Mouse (Mus musculus) heart, embryonic 14.5 days (tissue): ENCODE measurements around the gene Efcab11. TPM values are rescaled to one million over a fixed set of nuclear protein-coding genes. Genes with fewer than 3 reads are reported as not detected.

ENCODE experiments used
- ATAC-seq: fragments of 200-750 bp; cut with Nextera tagmentation; 2 replicates; pipeline ENCODE4 v1.8.0; 2017; ENCODE audit warnings: low read depth, moderate TSS enrichment; ENCODE audit not compliant: insufficient number of reproducible peaks, insufficient read depth, low FRiP score
- H3K27ac ChIP-seq, 2 experiments: fragments of 200-500 bp in 1 of 2; fragments of 300-500 bp in 1 of 2; sonication (generic) in 1 of 2; replicated peaks in 1 of 2; 2 replicates each; pipeline ENCODE4 v1.5.1; 2012 to 2014; ENCODE audit warnings: low read depth in 2 of 2, low read length in 2 of 2, control low read depth in 1 of 2, mild to moderate bottlenecking in 1 of 2, mixed read lengths in 1 of 2; ENCODE audit not compliant: control insufficient read depth in 1 of 2, insufficient read depth in 1 of 2
- H3K27me3 ChIP-seq: fragments of 300-500 bp; sonication (generic); 2 replicates; pipeline ENCODE4 v1.6.1; 2014; ENCODE audit warnings: mild to moderate bottlenecking, low read length, control low read depth; ENCODE audit not compliant: control insufficient read depth, insufficient read depth
- H3K36me3 ChIP-seq: fragments of 300-500 bp; sonication (generic); 2 replicates; pipeline ENCODE4 v1.6.1; 2014; ENCODE audit warnings: mild to moderate bottlenecking, control low read depth, low read length, mixed read lengths; ENCODE audit not compliant: control insufficient read depth, insufficient read depth
- H3K4me1 ChIP-seq, 2 experiments: fragments of 200-500 bp in 1 of 2; fragments of 300-500 bp in 1 of 2; sonication (generic) in 1 of 2; 2 replicates each; pipeline ENCODE4 v1.6.1; 2012 to 2014; ENCODE audit warnings: low read length in 2 of 2, control low read depth in 1 of 2, mixed read lengths in 1 of 2; ENCODE audit not compliant: control insufficient read depth in 2 of 2, insufficient read depth in 2 of 2
- H3K4me2 ChIP-seq: fragments of 300-500 bp; sonication (generic); 2 replicates; pipeline ENCODE4 v1.6.1; 2014; ENCODE audit warnings: mild to moderate bottlenecking, low read length
- H3K4me3 ChIP-seq, 2 experiments: fragments of 200-500 bp in 1 of 2; fragments of 300-500 bp in 1 of 2; sonication (generic) in 1 of 2; 2 replicates each; pipeline ENCODE4 v1.5.1; 2012 to 2014; ENCODE audit warnings: low read length in 2 of 2, mild to moderate bottlenecking in 2 of 2, control low read depth in 1 of 2, low read depth in 1 of 2, moderate library complexity in 1 of 2; ENCODE audit not compliant: control insufficient read depth in 1 of 2, insufficient read depth in 1 of 2
- H3K9ac ChIP-seq: fragments of 300-500 bp; sonication (generic); 2 replicates; pipeline ENCODE4 v1.6.1; 2014; ENCODE audit warnings: mild to moderate bottlenecking, low read length
- H3K9me3 ChIP-seq: fragments of 300-500 bp; sonication (generic); 2 replicates; pipeline ENCODE4 v1.6.1; 2016; ENCODE audit warnings: low read length, control low read depth; ENCODE audit not compliant: control insufficient read depth
- WGBS: fragments of 180-500 bp; shearing (Covaris S2); extraction: QIAGEN DNeasy Blood & Tissue Kit; methylation state at CpG from one replicate; pipeline ENCODE4 v1.1.7; 2014; 5-methylcytosine and 5-hydroxymethylcytosine counted together
- polyA plus RNA-seq: library from polyadenylated mRNA; unstranded; fragments of >200 nt; fragmentation: Nextera tagmentation; extraction: Ambion mirVana; gene quantifications from 2 replicates; pipeline ENCODE4 v1.2.1, GENCODE M21; 2014

Gene Efcab11
- polyA plus RNA-seq, 1 experiment from 2014 or later: 11.0 TPM

- no peak overlapping the region for H3K4me2 ChIP-seq
- H3K9ac ChIP-seq: no peak overlapping the region
- H3K27ac ChIP-seq: no peak overlapping the region
- WGBS: 54% methylated on average over 3 of the region's 3 CpGs
- ATAC-seq: no peak
- H3K9me3 ChIP-seq: no peaks in the 10 kb centered on the region
- H3K4me1 ChIP-seq: no peaks in the 10 kb centered on the region
- H3K4me3 ChIP-seq: no peak overlapping the region
- no peaks in the 10 kb centered on the region for H3K27me3 ChIP-seq
- H3K36me3 ChIP-seq: 0 out of 2 replicates have a peak, but pooled peaks cover 3% of the 10 kb centered on the region
Measured at GRCm38 (mm10) chr12:99873443-99873842, 10.8 kb downstream of the Efcab11 start.

DNA sequence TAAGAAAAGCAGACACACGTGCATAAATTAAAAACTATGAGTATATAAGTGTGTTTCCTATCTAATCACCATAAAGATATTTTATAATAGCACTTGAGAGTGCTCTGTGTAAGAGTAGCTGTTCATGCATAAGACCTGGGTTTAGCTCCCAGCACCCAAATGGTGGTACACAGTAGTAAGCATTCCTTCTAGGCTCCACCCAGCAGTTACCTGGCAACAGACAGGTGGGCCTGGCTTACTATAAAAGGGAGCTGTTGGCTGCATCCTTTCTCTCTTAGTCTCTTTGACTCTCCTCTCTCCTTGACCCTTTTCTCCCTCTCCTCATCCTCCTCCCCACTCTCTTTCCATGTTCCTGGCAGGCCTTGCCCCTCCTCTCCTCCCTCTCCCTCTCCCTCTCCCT lies 15.4 kb downstream of the Efcab11 start:
- no peak overlapping the region for H3K4me3 ChIP-seq
- WGBS: 86% methylated on average over 1 of the region's 1 CpGs
- peaks cover 0 to 2% of the 10 kb centered on the region in 2 experiments; a peak in 1 of 4 replicates for H3K4me1 ChIP-seq
- no peak for ATAC-seq
- no peaks in the 10 kb centered on the region for H3K9me3 ChIP-seq
- H3K9ac ChIP-seq: no peak overlapping the region
- H3K36me3 ChIP-seq: no peaks in the 10 kb centered on the region
- H3K27ac ChIP-seq: no peak overlapping the region
- no peaks in the 10 kb centered on the region for H3K27me3 ChIP-seq
- no peak overlapping the region for H3K4me2 ChIP-seq

GRCm38 (mm10) chr12:99864613-99865012 lies 19.6 kb downstream of the Efcab11 start:
- no peak for ATAC-seq
- Histone ChIP-seq H3K4me2 (no peak overlapping the region), H3K4me1 (peaks cover 3 to 7% of the 10 kb centered on the region in 2 experiments; a peak in 1 of 4 replicates), H3K27me3 (no peaks in the 10 kb centered on the region), H3K4me3 (no peak overlapping the region), H3K9ac (no peak overlapping the region), H3K27ac (no peak overlapping the region), H3K9me3 (no peaks in the 10 kb centered on the region), H3K36me3 (no peaks in the 10 kb centered on the region)

- H3K4me1 ChIP-seq: peaks cover 3 to 7% of the 10 kb centered on the region in 2 experiments; a peak in 1 of 4 replicates
- 72% methylated on average over 4 of the region's 4 CpGs for WGBS
- H3K9me3 ChIP-seq: no peaks in the 10 kb centered on the region
- H3K27me3 ChIP-seq: no peaks in the 10 kb centered on the region
- no peak for ATAC-seq
- no peak overlapping the region for H3K4me2 ChIP-seq
- no peak overlapping the region for H3K4me3 ChIP-seq
- H3K27ac ChIP-seq: 0 out of 4 replicates have a peak overlapping the region, but pooled peaks have one; percentile 10 to 21
- no peaks in the 10 kb centered on the region for H3K36me3 ChIP-seq
- H3K9ac ChIP-seq: no peak overlapping the region
Measured at GRCm38 (mm10) chr12:99860981-99861380, 23.3 kb downstream of the Efcab11 start.

DNA sequence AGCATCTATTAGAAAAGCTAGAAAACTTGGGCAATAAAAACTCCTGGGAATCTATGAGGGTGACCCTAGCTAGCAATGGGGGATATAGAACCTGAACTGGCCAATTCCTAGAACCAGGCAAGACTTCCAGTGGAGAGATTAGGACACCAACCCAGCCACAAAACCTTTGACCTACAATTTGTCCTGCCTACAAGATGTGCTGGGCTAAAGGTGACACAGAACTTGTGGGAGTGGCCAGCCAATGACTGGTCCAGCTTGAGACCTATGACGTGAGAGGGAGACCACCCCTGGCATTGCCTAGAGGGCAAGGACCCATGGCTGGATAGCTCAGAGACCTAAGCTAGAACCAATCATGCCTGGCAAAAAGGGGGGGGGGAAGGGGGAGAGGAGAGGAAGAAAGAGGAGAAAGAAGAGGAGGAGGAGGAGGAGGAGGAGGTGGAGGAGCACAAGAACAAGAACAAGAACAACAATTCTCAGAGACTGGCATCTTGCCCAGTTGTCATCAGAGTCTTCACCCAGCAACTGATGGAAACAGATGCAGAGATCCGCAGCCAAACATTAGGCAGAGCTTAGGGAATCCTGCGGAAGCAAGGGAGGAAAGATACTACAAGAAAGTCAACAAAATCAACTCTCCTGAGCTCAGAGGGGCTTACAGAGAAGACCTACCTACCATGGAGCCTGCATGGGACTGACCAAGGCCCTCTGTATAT lies 24.7 kb downstream of the Efcab11 start:
- ATAC-seq: 0 out of 2 replicates have a peak, but pooled peaks have one; percentile 31
- Histone ChIP-seq H3K27me3 (no peaks in the 10 kb centered on the region), H3K9ac (no peak overlapping the region), H3K27ac (no peak overlapping the region), H3K36me3 (no peaks in the 10 kb centered on the region), H3K9me3 (no peaks in the 10 kb centered on the region), H3K4me2 (no peak overlapping the region), H3K4me3 (no peak overlapping the region), H3K4me1 (peaks cover 3 to 4% of the 10 kb centered on the region in 2 experiments; a peak in 2 of 4 replicates)
- WGBS: 65% methylated on average over 3 of the region's 3 CpGs

- Histone ChIP-seq H3K36me3 (no peaks in the 10 kb centered on the region), H3K4me3 (no peak overlapping the region), H3K4me2 (no peak overlapping the region), H3K27me3 (no peaks in the 10 kb centered on the region), H3K9ac (no peak overlapping the region), H3K27ac (no peak overlapping the region), H3K4me1 (peaks cover 3 to 4% of the 10 kb centered on the region in 2 experiments; a peak in 2 of 4 replicates), H3K9me3 (no peaks in the 10 kb centered on the region)
- 92% methylated on average over 5 of the region's 5 CpGs for WGBS
- no peak for ATAC-seq
Measured at GRCm38 (mm10) chr12:99858664-99859063, 25.6 kb downstream of the Efcab11 start.

- WGBS: 87% methylated on average over 9 of the region's 9 CpGs
- Histone ChIP-seq H3K36me3 (no peaks in the 10 kb centered on the region), H3K27me3 (no peaks in the 10 kb centered on the region), H3K9me3 (no peaks in the 10 kb centered on the region), H3K4me1 (peaks cover 0 to 2% of the 10 kb centered on the region in 2 experiments; a peak in 2 of 4 replicates), H3K27ac (no peak overlapping the region), H3K4me2 (no peak overlapping the region), H3K4me3 (no peak overlapping the region), H3K9ac (no peak overlapping the region)
- no peak for ATAC-seq
Measured at GRCm38 (mm10) chr12:99856011-99856410, 28.2 kb downstream of the Efcab11 start.
